Mouse (Mus musculus) yolk sac, embryonic 10.5 days (tissue): Measurements from ENCODE around the gene Tmem45b.
A peak's percentile ranks its signal among the peaks of the same experiment; 100 is the strongest.
"Not testable (repeated sequence)": the region's sequence is repeated elsewhere in the genome, so short reads cannot be mapped to it uniquely, and the experiment has no call there.

Experiments
- DNase-seq: peaks from one replicate; pipeline ENCODE4 v3.0.0-alpha.2; 2017; ENCODE audit warnings: low spot score

The Tmem45b gene

GRCm38 (mm10) chr9:31463692-31464474 lies at the start of gene Tmem45b:
Gene Tmem45b (minus strand): TSS chr9:31464462.
- no peak for DNase-seq

GRCm38 (mm10) chr9:31508189-31508588 lies 43.9 kb upstream of the Tmem45b start:
- no peak for DNase-seq

DNA sequence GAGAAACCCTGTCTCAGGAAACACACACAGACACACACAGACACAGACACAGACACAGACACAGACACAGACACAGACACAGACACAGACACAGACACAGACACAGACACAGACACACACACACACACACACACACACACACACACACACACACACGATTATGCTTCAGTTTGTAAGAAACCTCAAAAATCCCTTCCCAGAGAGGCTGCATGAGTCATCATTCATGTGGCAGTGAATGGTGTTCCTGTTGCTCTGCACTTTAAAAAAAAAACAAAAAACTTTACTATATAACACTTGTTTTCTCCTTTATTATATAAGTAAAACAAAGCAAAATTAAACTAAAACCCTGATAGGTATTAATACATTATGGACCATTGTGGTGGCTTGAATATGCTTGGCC lies 37.0 kb upstream of the Tmem45b start:
- DNase-seq: not testable (repeated sequence)

- no peak for DNase-seq
Measured at GRCm38 (mm10) chr9:31463190-31463589, 1.1 kb downstream of the Tmem45b start.

GRCm38 (mm10) chr9:31454356-31454755 lies 9.9 kb downstream of the Tmem45b start:
- DNase-seq: no peak

DNA sequence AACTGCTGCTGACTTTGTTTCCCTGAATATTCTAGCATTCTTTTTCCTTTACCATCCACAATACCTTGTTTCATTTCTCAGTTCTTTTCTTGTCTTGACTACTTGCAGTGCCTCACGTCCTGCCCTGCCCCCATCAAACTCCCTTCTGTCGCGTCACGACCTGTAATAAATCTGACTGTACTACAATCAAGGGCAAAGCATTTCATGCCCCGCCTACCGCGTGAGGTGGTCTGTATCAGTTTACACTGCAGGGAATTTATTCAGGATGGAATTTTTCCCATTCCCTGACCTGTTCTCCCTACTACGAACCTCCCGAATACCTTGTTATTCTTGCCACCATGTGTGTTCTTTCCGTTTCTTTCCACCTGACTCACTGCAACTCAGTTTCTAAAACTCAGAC lies 12.1 kb downstream of the Tmem45b start:
- DNase-seq: no peak

- no peak for DNase-seq
Measured at GRCm38 (mm10) chr9:31449145-31449772, 15.0 kb downstream of the Tmem45b start.

GRCm38 (mm10) chr9:31444236-31444635 lies 20.0 kb downstream of the Tmem45b start:
- DNase-seq: no peak

DNA sequence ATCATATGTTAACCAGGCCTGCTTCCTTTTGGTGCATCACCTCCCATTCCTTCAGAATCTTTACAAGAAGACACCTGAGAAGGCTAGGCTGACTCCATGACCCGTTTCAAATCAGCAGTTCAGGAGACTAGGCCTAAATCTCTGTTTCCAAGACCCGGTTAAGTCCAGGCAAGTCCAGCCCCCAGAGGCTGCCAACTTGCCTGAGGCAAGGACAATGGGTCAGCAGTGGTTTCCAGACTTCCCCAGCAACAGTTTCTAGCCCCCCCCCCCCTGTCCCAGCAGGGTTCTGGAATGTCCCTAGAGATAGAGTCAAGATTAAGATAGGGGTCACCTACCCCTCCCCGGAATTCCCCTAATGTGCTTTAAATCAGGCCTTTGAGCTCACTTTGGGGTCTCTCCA lies 22.8 kb downstream of the Tmem45b start:
- no peak for DNase-seq

DNA sequence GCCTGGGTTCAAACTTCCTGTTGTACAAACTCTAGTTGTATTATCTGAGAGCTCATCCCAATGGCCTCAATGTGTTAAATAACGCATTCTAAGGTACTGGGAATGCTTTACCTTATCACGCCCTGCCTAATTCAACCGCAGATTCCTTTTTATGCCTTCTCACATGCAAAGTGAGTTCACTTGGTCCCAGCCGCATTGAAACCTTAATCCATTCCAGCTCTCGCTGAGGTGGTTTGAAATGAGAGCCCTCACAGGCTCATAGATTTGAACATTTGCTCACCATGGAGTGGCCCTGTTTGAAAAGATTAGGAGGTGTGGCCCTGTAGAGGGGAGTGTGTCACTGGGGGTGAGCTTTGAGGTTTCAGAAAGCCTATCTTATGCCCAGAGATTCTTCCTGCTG lies 23.9 kb downstream of the Tmem45b start:
- DNase-seq: no peak

- DNase-seq: no peak
Measured at GRCm38 (mm10) chr9:31439341-31439740, 24.9 kb downstream of the Tmem45b start.

DNA sequence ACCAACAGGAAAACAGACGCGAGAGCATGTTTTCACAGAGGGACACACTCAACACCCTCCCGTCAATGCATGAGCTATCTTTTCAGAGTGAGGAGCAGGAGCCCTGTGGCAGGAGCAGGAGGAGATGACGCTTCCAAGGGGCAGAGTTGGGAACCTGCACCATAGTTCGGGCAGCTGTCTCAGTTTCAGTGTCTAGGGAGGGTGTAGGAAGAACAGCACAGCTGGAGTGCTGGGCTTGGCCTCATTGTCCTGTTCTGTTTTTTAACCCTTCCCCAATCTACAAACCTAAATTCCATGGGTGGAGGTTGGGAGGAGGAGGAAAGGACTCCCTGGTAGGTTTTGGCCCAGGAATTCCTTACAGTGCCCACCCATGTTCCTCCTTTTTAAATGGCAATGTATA lies 25.4 kb downstream of the Tmem45b start:
- DNase-seq: no peak

DNA sequence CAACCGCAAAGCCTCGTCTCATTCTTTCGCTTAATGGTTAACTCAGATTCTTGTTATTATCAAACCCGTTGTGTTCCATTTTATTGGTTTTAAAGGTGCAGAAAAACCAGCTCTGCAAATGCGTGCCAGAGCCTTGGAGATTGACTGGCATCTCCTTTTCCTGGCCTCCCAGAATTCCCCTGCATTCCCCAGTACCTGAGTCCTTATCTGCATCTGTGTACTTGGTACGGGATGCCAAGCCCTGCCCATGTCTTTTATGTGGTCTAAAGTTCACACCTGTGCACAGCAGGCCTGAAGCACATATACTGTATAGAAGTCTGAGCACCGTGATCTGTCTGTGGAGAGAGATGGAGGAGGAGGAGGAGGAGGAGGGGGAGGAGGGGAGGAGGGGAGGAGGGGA lies 26.4 kb downstream of the Tmem45b start:
- DNase-seq: no peak

- DNase-seq: no peak
Measured at GRCm38 (mm10) chr9:31435415-31435814, 28.8 kb downstream of the Tmem45b start.

- no peak for DNase-seq
Measured at GRCm38 (mm10) chr9:31433431-31433830, 30.8 kb downstream of the Tmem45b start.

DNA sequence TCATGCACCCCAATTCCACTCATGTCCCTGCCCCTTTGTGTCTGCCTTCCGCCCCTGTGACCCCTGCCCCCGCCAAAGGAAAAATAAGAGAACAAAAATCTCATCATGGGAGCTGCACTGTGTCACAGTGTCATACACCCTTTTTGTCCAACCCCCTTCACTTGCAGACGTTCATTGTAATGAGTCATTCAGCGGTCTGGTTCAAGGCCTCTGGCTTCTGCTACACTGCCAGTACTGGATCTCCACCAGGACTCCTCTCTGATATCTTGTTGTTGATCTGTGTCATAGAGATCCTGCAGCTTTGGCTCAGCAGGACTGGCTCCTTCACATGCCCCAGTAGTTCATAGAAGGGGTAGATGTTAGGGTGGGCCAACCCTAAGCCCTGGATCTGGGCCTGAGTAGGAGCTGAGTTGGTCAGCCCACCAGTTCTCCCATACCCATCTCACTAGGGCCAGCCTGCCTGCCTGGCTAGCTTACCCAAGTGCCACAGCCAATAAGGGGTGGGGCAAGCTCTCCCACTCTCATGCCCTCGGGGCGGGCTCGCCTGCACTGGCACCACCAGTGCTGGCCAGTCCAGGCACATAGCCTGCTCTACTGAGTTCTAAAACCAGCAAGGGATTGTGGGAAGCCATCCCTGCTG lies 31.8 kb downstream of the Tmem45b start:
- no peak for DNase-seq

DNA sequence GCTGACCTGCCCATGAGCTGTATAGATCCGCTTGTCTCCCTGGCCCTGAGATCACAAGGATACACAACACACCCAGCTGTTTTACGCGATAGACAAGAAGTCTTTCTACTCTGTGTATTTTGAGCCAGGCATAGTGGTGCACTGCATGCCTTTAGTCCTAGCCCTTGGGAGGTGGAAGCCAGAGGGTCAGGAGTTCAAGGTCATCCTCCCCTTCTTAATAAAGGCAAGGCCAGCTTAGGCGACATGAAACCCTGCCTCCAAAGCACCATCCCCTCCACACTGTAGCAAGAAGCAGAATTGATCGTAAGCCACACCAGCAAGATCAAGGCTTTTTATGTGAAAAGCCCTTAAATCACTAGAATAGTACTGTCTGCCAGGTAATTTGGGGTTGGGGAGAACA lies 32.5 kb downstream of the Tmem45b start:
- DNase-seq: no peak

DNA sequence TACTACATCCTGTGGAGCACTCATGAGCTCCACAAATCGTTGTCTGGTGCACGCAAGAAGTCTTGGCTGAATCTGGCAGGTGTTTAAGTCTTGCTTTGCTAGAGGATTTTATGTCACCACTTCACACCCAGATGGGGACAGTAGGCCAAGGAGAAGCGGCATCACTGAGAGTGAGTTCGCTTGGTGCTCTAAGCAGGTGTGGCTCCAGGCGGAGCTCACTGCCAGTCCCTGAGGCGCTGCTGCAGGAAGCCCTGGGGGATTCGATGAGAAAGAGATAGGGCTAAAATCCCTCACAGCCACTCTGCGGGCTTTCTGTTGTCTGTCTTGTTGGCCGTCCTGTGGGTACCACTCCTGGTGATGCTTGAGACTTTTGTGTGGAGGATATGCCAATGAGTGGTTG lies 34.3 kb downstream of the Tmem45b start:
- DNase-seq: no peak

- no peak for DNase-seq
Measured at GRCm38 (mm10) chr9:31428971-31429370, 35.3 kb downstream of the Tmem45b start.

DNA sequence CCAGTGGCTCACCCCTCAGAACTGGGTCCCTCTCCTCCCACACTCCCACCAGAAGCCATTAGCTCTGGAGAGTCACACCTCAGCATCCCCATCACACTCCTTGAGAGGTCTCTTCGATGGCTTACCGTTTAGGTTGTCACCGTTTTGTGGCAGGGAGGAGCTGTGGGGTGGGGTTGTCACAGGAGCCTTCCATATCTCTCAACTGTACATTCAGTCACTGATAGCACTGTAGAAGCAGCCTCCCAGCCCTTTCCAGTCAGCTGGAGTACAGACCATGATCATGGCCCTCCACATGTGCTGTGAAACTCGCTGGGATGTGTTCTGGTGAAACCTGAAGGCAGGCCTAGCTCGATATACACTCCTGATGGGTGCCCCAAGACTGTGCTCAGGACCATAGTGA lies 42.1 kb downstream of the Tmem45b start:
- DNase-seq: no peak

DNA sequence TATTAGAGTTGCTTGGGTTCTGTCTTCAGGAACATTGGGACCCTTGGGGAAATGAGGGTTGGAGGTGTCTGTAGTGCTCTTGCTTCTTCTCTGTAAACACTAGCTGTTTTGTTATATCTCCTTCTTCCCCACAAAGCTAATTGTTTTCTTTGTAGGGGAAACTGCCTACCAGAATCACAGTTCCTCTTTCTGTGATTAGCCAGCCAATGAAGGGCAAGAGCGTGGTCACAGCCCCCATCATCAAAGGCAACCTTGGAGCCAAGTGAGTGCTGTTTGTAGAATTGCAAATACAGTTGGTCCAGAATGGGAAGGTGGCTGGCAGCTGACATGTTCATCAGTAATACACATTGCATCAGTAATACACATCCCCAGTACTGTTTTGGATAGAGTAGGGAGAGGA lies 45.4 kb downstream of the Tmem45b start:
- no peak for DNase-seq

DNA sequence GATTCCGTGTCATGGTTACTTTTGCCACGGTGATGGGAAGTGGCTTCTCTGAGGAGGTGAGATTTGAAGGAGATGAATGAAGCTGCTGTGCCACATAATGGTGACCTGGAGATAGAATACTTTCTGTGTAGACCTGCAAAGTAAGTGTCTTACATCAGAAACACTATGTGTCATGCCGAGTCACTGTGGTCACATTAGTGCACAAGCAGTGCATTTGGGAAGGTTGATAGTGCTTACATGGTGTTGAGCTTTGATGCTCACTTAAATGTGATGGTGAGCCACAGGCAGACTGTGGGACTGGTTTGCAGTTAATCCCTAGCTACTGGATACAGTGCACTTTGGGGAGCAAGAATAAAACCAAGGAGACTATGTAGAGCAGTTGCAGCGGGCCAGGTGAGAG lies 52.1 kb downstream of the Tmem45b start:
- DNase-seq: no peak

GRCm38 (mm10) chr9:31405217-31405616 lies 59.0 kb downstream of the Tmem45b start:
- DNase-seq: peak; percentile 15
